Mouse (Mus musculus) lung, adult 18-20 months (tissue): ENCODE results near the gene Kif1c.
A peak's percentile ranks its signal among the peaks of the same experiment; 100 is the strongest.

Experiments used
- DNase-seq, 2 experiments: peaks; one replicate each; pipeline ENCODE4 v3.0.0; 2022; ENCODE audit warnings: mixed read lengths in 2 of 2

Kif1c gene

GRCm38 (mm10) chr11:70667271-70668150 lies 32.8 kb upstream of the Kif1c start:
- peak in 1 of 2 experiments; percentile 22 for DNase-seq

GRCm38 (mm10) chr11:70668335-70668770 lies 32.0 kb upstream of the Kif1c start:
- DNase-seq, result no peak

GRCm38 (mm10) chr11:70668771-70669505 lies 31.4 kb upstream of the Kif1c start, which contains the start of gene Spag7:
TSS of gene Spag7 (minus strand) at chr11:70669416.
- DNase-seq, result peak; percentile 99

GRCm38 (mm10) chr11:70669582-70670345 lies 30.6 kb upstream of the Kif1c start:
- peak; percentile 77 to 83 for DNase-seq

DNA sequence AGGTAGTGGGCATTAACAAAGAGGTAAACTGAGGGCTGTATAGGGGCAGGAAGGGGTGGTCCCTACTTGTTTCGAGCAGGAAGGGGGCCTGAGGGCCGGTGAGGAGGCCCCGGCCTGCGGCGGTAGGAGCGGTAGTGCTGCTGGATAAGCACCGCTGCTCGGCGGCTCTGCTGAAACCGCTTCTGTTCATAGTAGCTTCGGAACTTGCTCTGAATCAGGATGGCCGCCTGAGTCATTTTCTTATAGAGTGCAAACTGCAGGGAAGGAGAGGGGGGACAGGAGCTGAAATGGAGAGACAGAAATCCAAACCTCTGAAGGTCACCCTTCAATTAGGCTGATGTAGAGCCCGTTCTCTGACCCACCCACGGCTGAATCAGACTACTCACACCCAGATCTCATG lies 29.9 kb upstream of the Kif1c start:
- no peak for DNase-seq

DNA sequence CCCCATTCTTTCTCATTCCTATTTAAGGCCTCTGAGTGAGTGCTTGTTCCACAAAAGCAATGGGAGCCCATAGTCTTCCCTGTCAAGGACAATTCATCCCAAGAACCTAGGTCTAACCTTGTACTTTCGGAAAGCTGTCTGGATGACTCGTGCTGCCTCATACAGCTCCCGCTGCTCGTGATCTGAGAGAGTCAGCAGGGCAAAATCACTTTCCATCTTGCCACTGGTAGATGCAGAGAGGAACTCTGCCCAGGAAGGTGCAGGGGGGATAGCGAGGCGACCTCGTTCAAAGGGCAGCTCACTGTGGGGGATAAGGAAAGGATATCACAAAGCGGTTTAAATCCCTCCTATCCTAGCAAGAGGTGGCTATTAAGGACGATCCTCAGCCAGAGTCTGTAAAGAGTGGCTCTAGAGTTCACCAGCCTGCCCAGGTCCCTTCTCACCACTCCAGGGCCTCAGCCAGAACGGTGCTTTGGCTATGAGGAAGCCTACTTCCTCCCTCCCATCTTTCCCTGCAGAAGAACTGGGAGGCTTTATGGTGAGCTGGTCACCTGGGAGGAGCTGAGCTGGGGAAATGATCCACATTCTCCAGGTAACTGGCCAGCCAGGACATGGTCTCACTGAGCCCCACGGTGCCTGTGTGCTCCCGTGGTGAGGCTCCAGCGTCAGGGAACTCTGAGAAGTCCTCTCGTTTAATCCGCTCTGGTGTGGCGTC lies 28.9 kb upstream of the Kif1c start:
- DNase-seq, result no peak

DNA sequence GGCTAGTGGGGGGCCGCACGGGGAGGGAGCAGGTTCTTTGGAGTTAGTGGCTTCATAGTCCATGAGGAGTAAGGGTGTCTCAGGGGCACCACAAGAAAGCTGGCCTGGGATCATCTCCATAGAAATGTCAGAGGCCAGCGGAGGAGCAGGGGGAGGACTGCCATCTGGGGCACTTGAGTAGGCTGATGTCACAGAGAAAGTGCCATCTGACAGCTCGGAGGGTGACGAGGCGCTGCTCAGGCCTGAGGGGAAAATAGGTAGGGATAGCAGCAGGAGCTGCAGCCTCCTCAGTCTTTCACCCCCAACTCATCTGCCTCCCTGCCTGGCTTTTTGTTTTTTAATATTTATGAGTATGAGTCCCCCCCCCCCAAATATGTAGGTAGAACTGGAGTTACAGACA lies 26.3 kb upstream of the Kif1c start:
- no peak for DNase-seq

GRCm38 (mm10) chr11:70674501-70674900 lies 25.8 kb upstream of the Kif1c start:
- DNase-seq, result no peak

- DNase-seq, result no peak
Measured at GRCm38 (mm10) chr11:70678092-70678491, 22.3 kb upstream of the Kif1c start.

DNA sequence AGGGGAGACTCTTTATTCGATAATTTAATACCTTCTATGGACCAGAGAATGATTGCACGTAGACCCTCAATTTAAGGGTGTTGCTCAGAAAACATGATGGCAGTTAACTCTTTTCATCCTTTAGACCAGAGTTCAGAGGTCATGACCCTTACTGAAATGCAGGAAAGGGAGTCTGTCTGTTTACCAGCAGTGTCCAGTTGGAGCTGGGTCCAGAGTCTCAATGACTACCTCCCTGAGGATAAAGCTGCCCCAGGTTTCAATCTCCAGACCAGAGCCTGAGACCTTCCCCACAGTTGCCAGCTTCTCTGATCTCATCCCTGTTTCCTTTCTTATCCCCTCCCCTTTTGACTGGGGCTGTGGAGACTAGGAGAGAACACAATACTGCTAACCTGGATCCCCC lies 21.8 kb upstream of the Kif1c start:
- DNase-seq, result no peak

DNA sequence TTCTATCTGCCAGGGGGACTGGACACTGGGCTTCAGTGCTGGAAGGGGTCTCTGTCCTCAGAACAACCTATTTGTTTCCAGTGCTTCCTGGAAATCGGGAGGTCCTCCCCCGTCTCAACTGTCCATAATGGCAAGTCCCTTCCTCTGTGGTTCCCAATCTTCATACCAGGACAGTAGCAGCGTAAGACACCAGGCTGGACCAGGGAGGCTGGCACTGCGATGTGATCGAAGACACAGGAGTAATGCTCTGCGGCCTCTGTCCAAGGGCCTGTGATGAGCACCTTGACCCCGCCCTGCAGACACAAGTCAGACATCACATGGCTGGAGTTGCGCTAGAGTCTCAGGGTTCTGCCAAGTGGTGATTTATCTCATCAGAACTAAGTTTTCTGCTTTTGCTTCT lies 21.0 kb upstream of the Kif1c start:
- no peak for DNase-seq

- DNase-seq, result peak; percentile 36 to 49
Measured at GRCm38 (mm10) chr11:70679894-70680293, 20.5 kb upstream of the Kif1c start.

GRCm38 (mm10) chr11:70681170-70681569 lies 19.2 kb upstream of the Kif1c start:
- no peak for DNase-seq

- DNase-seq, result no peak
Measured at GRCm38 (mm10) chr11:70681897-70682581, 18.3 kb upstream of the Kif1c start.

DNA sequence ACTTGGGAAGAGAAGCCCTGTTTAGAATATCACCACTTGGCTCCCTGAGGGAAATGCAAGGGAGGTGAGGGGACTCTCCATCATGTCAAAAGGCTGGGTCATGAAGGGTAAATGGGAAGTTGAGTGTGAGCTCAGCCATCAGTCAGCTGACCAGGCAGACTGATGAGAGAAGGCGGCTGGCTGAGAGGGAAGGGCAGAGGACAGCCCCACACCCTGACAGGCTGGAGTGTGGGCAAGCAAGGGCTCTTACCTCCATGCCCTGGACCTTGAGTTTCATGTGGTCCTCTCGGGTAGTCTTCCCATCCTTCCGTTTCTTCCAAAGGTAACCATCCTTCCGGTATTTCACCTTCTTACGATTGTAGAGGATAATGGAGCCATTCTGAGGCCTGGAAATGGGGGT lies 16.7 kb upstream of the Kif1c start:
- no peak for DNase-seq

- DNase-seq, result peak; percentile 34 to 39
Measured at GRCm38 (mm10) chr11:70686901-70687566, 13.3 kb upstream of the Kif1c start.

- peak; percentile 88 to 89 for DNase-seq
Measured at GRCm38 (mm10) chr11:70687601-70688199, 12.6 kb upstream of the Kif1c start, which contains the start of gene Camta2. TSS of gene Camta2 (minus strand) at chr11:70688105.

DNA sequence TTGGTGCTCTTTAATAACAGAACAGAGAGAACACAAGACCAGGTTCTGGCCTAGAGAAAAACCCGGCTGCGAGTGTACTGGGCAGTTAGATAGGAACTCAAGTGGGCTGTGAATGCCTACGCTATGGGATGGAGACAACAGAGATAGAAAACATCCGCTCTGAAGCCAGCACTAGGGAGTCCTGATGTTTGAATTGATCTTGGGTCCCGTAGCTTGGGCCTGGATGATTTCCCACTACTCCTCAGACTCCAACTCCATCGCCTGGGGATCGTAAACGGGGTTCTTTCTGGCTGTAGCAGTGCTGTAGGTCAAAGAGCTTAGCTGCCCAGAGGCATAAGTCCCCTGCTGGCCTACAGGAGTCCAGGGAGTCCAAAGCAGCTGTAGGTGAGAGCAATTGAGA lies 12.0 kb upstream of the Kif1c start:
- DNase-seq, result no peak

- no peak for DNase-seq
Measured at GRCm38 (mm10) chr11:70689578-70689977, 10.8 kb upstream of the Kif1c start.

DNA sequence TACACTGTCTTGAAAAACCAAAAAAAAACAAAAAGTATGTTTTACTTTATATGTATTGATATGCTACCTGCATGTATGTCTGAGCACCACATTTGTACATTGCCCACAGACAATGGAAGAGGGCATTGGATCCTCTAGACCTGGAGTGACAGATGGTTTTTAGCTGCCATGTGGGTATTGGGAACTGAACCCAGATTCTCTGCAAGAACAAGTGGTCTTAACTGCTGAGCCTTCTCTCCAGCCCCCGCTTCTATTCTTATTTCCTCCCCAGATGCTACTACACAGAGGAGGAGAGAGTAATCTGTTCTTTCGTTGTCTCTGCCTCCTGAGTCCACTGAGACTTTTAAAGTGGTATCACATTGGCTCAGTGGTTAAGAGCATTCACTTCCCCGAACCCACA lies 6.8 kb upstream of the Kif1c start:
- no peak for DNase-seq

- no peak for DNase-seq
Measured at GRCm38 (mm10) chr11:70697376-70697775, 3.0 kb upstream of the Kif1c start.
